In the genomic region with DNA sequence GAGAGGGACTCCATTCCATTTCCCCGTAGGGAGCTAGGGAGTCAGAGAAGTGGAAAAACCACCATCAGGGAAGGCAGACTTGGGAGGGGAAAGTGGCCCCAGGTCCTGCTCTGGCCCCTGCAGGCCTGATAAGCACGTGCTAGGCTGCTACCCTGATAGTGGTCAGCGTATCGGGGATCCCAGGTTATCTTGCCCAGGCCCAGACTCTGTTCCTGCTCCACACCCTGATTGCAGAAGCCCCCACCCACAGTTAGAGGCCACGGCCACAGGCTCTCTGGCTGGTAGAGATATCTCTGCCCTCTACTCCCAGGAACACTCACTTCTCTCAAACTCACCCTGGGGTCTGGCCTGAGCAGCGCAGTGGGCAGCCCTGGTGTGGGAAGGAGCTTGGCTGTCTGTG, we compare ENCODE assay signal across 13 mouse cellular contexts. TPM values are rescaled to one million over a fixed set of nuclear protein-coding genes. Genes with fewer than 3 reads are reported as not detected.
DNase-seq lines count a peak whose midpoint lies in the region; ATAC-seq lines count a peak whose summit lies in the region.
"Had no signal": no experiment of that assay in that cellular context is flagged by ENCODE, and none has a peak within 500 bp of the region (broad histone marks: within the 10 kb centered on the region; RNA-seq: fewer than 3 reads in every experiment).

No protein-coding gene starts in this region.

- intact Hi-C loops in heart, postnatal 10 days (cut with DNase I), result no loop called here

- H3K4me3 ChIP-seq in heart, embryonic 15.5 days, result no peak overlapping the region
- peak overlapping the region; percentile 14; the same call in 1 of the 2 replicates for H3K4me3 ChIP-seq in liver, embryonic 11.5 days (ENCODE audit: low read depth, low read length)
- H3K4me3 ChIP-seq in forebrain, embryonic 14.5 days (ENCODE audit: low read depth, low read length), result no peak overlapping the region
- H3K4me3 ChIP-seq: embryonic facial prominence, embryonic 13.5 days had no signal

- peaks cover 23% of the 10 kb centered on the region for H3K36me3 ChIP-seq in heart, embryonic 15.5 days
- peaks cover 10% of the 10 kb centered on the region for H3K36me3 ChIP-seq in liver, embryonic 11.5 days (ENCODE audit: control insufficient read depth, insufficient read depth, low read length)
- H3K36me3 ChIP-seq in forebrain, embryonic 14.5 days (ENCODE audit: control insufficient read depth, insufficient read depth, low read length), result peaks cover 23% of the 10 kb centered on the region

- 0 out of 2 replicates have a peak, but pooled peaks have one; percentile 18 for ATAC-seq in heart, embryonic 15.5 days (replicated peaks; ENCODE audit: insufficient number of reproducible peaks, insufficient read depth, low FRiP score, low read depth)
- peak; percentile 76 for ATAC-seq in liver, embryonic 11.5 days (replicated peaks; ENCODE audit: low FRiP score)
- no peak for ATAC-seq in forebrain, embryonic 14.5 days

- no peak overlapping the region for H3K9ac ChIP-seq in heart, embryonic 15.5 days
- peak overlapping the region; percentile 81 for H3K9ac ChIP-seq in liver, embryonic 11.5 days (ENCODE audit: low read depth, low read length)
- no peak overlapping the region for H3K9ac ChIP-seq in forebrain, embryonic 14.5 days (ENCODE audit: low read length)
- H3K9ac ChIP-seq: embryonic facial prominence, embryonic 13.5 days had no signal

- H3K4me1 ChIP-seq in heart, embryonic 15.5 days (replicated peaks), result no peaks in the 10 kb centered on the region; the same call in 1 of the 2 replicates
- H3K4me1 ChIP-seq in liver, embryonic 11.5 days (replicated peaks; ENCODE audit: control insufficient read depth, insufficient read depth, low read length), result peaks cover 46% of the 10 kb centered on the region
- H3K4me1 ChIP-seq in forebrain, embryonic 14.5 days (ENCODE audit: control insufficient read depth, insufficient read depth, low read length), result no peaks in the 10 kb centered on the region
- H3K4me1 ChIP-seq: embryonic facial prominence, embryonic 13.5 days had no signal

- H3K27me3 ChIP-seq in heart, embryonic 15.5 days, result no peaks in the 10 kb centered on the region
- no peaks in the 10 kb centered on the region for H3K27me3 ChIP-seq in liver, embryonic 11.5 days (replicated peaks; ENCODE audit: control insufficient read depth, insufficient read depth, low read length)
- H3K27me3 ChIP-seq in forebrain, embryonic 14.5 days (replicated peaks; ENCODE audit: control insufficient read depth, insufficient read depth, low read length), result no peaks in the 10 kb centered on the region
- H3K27me3 ChIP-seq: embryonic facial prominence, embryonic 13.5 days had no signal

- no peaks in the 10 kb centered on the region for H3K9me3 ChIP-seq in heart, embryonic 15.5 days (replicated peaks)
- H3K9me3 ChIP-seq in liver, embryonic 11.5 days (ENCODE audit: control insufficient read depth, low read length), result no peaks in the 10 kb centered on the region
- H3K9me3 ChIP-seq in forebrain, embryonic 14.5 days (replicated peaks; ENCODE audit: control insufficient read depth, low read length), result no peaks in the 10 kb centered on the region
- H3K9me3 ChIP-seq: embryonic facial prominence, embryonic 13.5 days had no signal

- WGBS in heart, embryonic 15.5 days, result 47% methylated on average over 6 of the region's 6 CpGs
- 31% methylated on average over 6 of the region's 6 CpGs for WGBS in liver, embryonic 11.5 days
- 83% methylated on average over 6 of the region's 6 CpGs for WGBS in forebrain, embryonic 14.5 days

- no peak for DNase-seq in heart, postnatal 10 days
- peak; percentile 30 for DNase-seq in c-Kit-positive CD71-negative TER-119-negative erythroid progenitor cells, embryonic 14.5 days (ENCODE audit: low read depth)
- DNase-seq in liver, embryonic 11.5 days (ENCODE audit: low spot score), result peak; percentile 69
- DNase-seq in spleen, postnatal 4 days (ENCODE audit: low spot score in 2 of 2), result peak; percentile 86 to 88
- no peak for DNase-seq in cerebellum, adult 11 months
- DNase-seq in forebrain, embryonic 14.5 days (ENCODE audit: low spot score), result no peak
- no peak for DNase-seq in frontal cortex, postnatal 10 days (ENCODE audit: low spot score in 2 of 2)
- DNase-seq: adrenal gland, adult 8-10 months; cerebellum, adult 9-10 months; kidney, adult 18-20 months; layer of hippocampus, postnatal 36 days had no signal

- H3K4me2 ChIP-seq in heart, embryonic 15.5 days, result no peak overlapping the region
- H3K4me2 ChIP-seq in liver, embryonic 11.5 days, result peak overlapping the region; percentile 76
- H3K4me2 ChIP-seq in forebrain, embryonic 14.5 days (ENCODE audit: low read length), result no peak overlapping the region
- H3K4me2 ChIP-seq: embryonic facial prominence, embryonic 13.5 days had no signal

- no peak overlapping the region for H3K27ac ChIP-seq in heart, embryonic 15.5 days
- H3K27ac ChIP-seq in liver, embryonic 11.5 days (ENCODE audit: low read depth, low read length), result peak overlapping the region; percentile 99
- no peak overlapping the region for H3K27ac ChIP-seq in forebrain, embryonic 14.5 days (ENCODE audit: low read depth, low read length)
- H3K27ac ChIP-seq: embryonic facial prominence, embryonic 13.5 days had no signal

RNA-seq across cellular contexts. Expression of gene Eral1, which starts 10.5 kb away (rescaled TPM):
- polyA plus RNA-seq in heart, embryonic 15.5 days (2015; fragmentation: Nextera tagmentation; extraction: Ambion mirVana), result 21.1 and 24.5 TPM in 2 replicates
- 10 to 100 TPM; 22.8 to 23.6 TPM for total RNA-seq in heart, postnatal 10 days (2021)
- 39.0 and 40.8 TPM in 2 replicates for polyA plus RNA-seq in liver, embryonic 11.5 days (2014; fragmentation: Nextera tagmentation; extraction: Ambion mirVana)
- polyA plus RNA-seq in forebrain, embryonic 14.5 days (2014; fragmentation: Nextera tagmentation; extraction: Ambion mirVana), result 36.8 and 40.2 TPM in 2 replicates

RNA-seq across cellular contexts. Expression of gene Fam222b, which starts 24.8 kb away (rescaled TPM):
- polyA plus RNA-seq in heart, embryonic 15.5 days (2015; fragmentation: Nextera tagmentation; extraction: Ambion mirVana), result 14.1 and 16.2 TPM in 2 replicates
- total RNA-seq in heart, postnatal 10 days (2021), result 10 to 100 TPM; 15.0 to 17.0 TPM
- polyA plus RNA-seq in liver, embryonic 11.5 days (2014; fragmentation: Nextera tagmentation; extraction: Ambion mirVana), result 13.9 and 17.3 TPM in 2 replicates
- 22.3 and 23.9 TPM in 2 replicates for polyA plus RNA-seq in forebrain, embryonic 14.5 days (2014; fragmentation: Nextera tagmentation; extraction: Ambion mirVana)

RNA-seq across cellular contexts. Expression of gene Flot2, which starts 31.9 kb away (rescaled TPM):
- polyA plus RNA-seq in heart, embryonic 15.5 days (2015; fragmentation: Nextera tagmentation; extraction: Ambion mirVana), result 85.8 and 100 TPM in 2 replicates
- total RNA-seq in heart, postnatal 10 days (2021), result 10 to 100 TPM; 85.1 to 90.8 TPM
- polyA plus RNA-seq in liver, embryonic 11.5 days (2014; fragmentation: Nextera tagmentation; extraction: Ambion mirVana), result 44.8 TPM in 2 replicates
- 56.2 and 64.6 TPM in 2 replicates for polyA plus RNA-seq in forebrain, embryonic 14.5 days (2014; fragmentation: Nextera tagmentation; extraction: Ambion mirVana)

RNA-seq across cellular contexts. Expression of gene Dhrs13, which starts 37.6 kb away (rescaled TPM):
- 10.7 and 14.0 TPM in 2 replicates for polyA plus RNA-seq in heart, embryonic 15.5 days (2015; fragmentation: Nextera tagmentation; extraction: Ambion mirVana)
- 1 to 10 TPM; 4.9 to 7.4 TPM for total RNA-seq in heart, postnatal 10 days (2021)
- polyA plus RNA-seq in liver, embryonic 11.5 days (2014; fragmentation: Nextera tagmentation; extraction: Ambion mirVana), result 23.8 and 24.9 TPM in 2 replicates
- polyA plus RNA-seq in forebrain, embryonic 14.5 days (2014; fragmentation: Nextera tagmentation; extraction: Ambion mirVana), result 36.6 and 38.8 TPM in 2 replicates

Comparison
In these comparisons a context has a peak if more than half of its experiments do, and no peak if none do; other contexts are left out.
1. DNase-seq: peak in c-Kit-positive CD71-negative TER-119-negative erythroid progenitor cells, embryonic 14.5 days (single experiment), liver, embryonic 11.5 days (single experiment) and spleen, postnatal 4 days (2 of 2); none in heart, postnatal 10 days (0 of 2), cerebellum, adult 11 months (single experiment), forebrain, embryonic 14.5 days (single experiment) and frontal cortex, postnatal 10 days (0 of 2).